Mouse (Mus musculus) lung, embryonic 16.5 days (tissue): ENCODE results near the gene Llgl2. TPM values are rescaled to one million over a fixed set of nuclear protein-coding genes. Genes with fewer than 3 reads are reported as not detected.

Experiments
- ATAC-seq: fragments of 200-750 bp; cut with Nextera tagmentation; 2 replicates; pipeline ENCODE4 v1.8.0; 2017; ENCODE audit warnings: low read depth, mild to moderate bottlenecking, moderate library complexity
- H3K27ac ChIP-seq: fragments of 300-500 bp; sonication (generic); 2 replicates; pipeline ENCODE4 v1.5.1; 2014; ENCODE audit warnings: mild to moderate bottlenecking, control low read depth, low read length
- H3K27me3 ChIP-seq: fragments of 300-500 bp; sonication (generic); 2 replicates; pipeline ENCODE4 v1.6.1; 2014; ENCODE audit warnings: low read depth, low read length, mixed read lengths; ENCODE audit not compliant: control insufficient read depth, insufficient read depth
- H3K36me3 ChIP-seq: fragments of 300-500 bp; sonication (generic); 2 replicates; pipeline ENCODE4 v1.6.1; 2014; ENCODE audit warnings: low read length; ENCODE audit not compliant: control insufficient read depth, insufficient read depth
- H3K4me1 ChIP-seq: fragments of 300-500 bp; sonication (generic); replicated peaks from 2 replicates; pipeline ENCODE4 v1.6.1; 2014; ENCODE audit warnings: low read length, mixed read lengths; ENCODE audit not compliant: control insufficient read depth, insufficient read depth
- H3K4me2 ChIP-seq: fragments of 300-500 bp; sonication (generic); 2 replicates; pipeline ENCODE4 v1.6.1; 2014; ENCODE audit warnings: low read depth, low read length, control low read depth
- H3K4me3 ChIP-seq: fragments of 300-500 bp; sonication (generic); 2 replicates; pipeline ENCODE4 v1.5.1; 2014; ENCODE audit warnings: mild to moderate bottlenecking, low read length, control low read depth
- H3K9ac ChIP-seq: fragments of 300-500 bp; sonication (generic); 2 replicates; pipeline ENCODE4 v1.6.1; 2014; ENCODE audit warnings: low read length, control low read depth
- H3K9me3 ChIP-seq: fragments of 300-500 bp; sonication (generic); 2 replicates; pipeline ENCODE4 v1.6.1; 2016; ENCODE audit warnings: low read length; ENCODE audit not compliant: control insufficient read depth
- WGBS: fragments of 180-500 bp; shearing (Covaris S2); extraction: QIAGEN DNeasy Blood & Tissue Kit; methylation state at CpG from one replicate; pipeline ENCODE4 v1.1.7; 2014; 5-methylcytosine and 5-hydroxymethylcytosine counted together
- microRNA-seq: library from miRNA; unstranded; fragments of <30 nt; microRNA quantifications from one replicate; pipeline ENCODE4, GENCODE M21; 2016
- polyA plus RNA-seq: library from polyadenylated mRNA; unstranded; fragments of >200 nt; fragmentation: Nextera tagmentation; extraction: Ambion mirVana; gene quantifications from 2 replicates; pipeline ENCODE4 v1.2.1, GENCODE M21; 2015

Llgl2 gene
- polyA plus RNA-seq, 1 experiment from 2014 or later = 45.0 TPM

GRCm38 (mm10) chr11:115902177-115902576, 78.3 kb downstream of the Llgl2 start:
- no peak for ATAC-seq
- Histone ChIP-seq H3K4me1 (peaks cover 65% of the 10 kb centered on the region), H3K9me3 (no peaks in the 10 kb centered on the region), H3K4me2 (no peak overlapping the region), H3K27ac (peak overlapping the region; percentile 82), H3K36me3 (no peaks in the 10 kb centered on the region), H3K9ac (no peak overlapping the region), H3K27me3 (no peaks in the 10 kb centered on the region), H3K4me3 (no peak overlapping the region)
- WGBS = 71% methylated on average over 5 of the region's 5 CpGs

- WGBS = 53% methylated on average over 1 of the region's 1 CpGs
- Histone ChIP-seq H3K27ac (peak overlapping the region; percentile 82), H3K9ac (no peak overlapping the region), H3K36me3 (no peaks in the 10 kb centered on the region), H3K4me2 (no peak overlapping the region), H3K4me3 (no peak overlapping the region), H3K27me3 (no peaks in the 10 kb centered on the region), H3K4me1 (peaks cover 65% of the 10 kb centered on the region), H3K9me3 (no peaks in the 10 kb centered on the region)
- no peak for ATAC-seq
Measured at GRCm38 (mm10) chr11:115902831-115903230, 79.0 kb downstream of the Llgl2 start.

- WGBS = 41% methylated on average over 11 of the region's 11 CpGs
Measured at GRCm38 (mm10) chr11:115903384-115904230, 79.8 kb downstream of the Llgl2 start.

GRCm38 (mm10) chr11:115904231-115904955, 80.5 kb downstream of the Llgl2 start:
- Histone ChIP-seq H3K9ac (no peak overlapping the region), H3K36me3 (no peaks in the 10 kb centered on the region), H3K4me1 (peaks cover 65% of the 10 kb centered on the region), H3K4me2 (no peak overlapping the region), H3K27ac (peak overlapping the region; percentile 64), H3K9me3 (no peaks in the 10 kb centered on the region), H3K27me3 (no peaks in the 10 kb centered on the region), H3K4me3 (no peak overlapping the region)
- 59% methylated on average over 8 of the region's 8 CpGs for WGBS
- no peak for ATAC-seq

More at GRCm38 (mm10) chr11:115903384-115904230, 79.8 kb downstream of the Llgl2 start:
- peak; percentile 60 for ATAC-seq
- H3K4me1 ChIP-seq = peaks cover 65% of the 10 kb centered on the region
- H3K4me2 ChIP-seq = no peak overlapping the region
- H3K27ac ChIP-seq = peak overlapping the region; percentile 64
- H3K27me3 ChIP-seq = no peaks in the 10 kb centered on the region
- H3K9ac ChIP-seq = no peak overlapping the region
- no peaks in the 10 kb centered on the region for H3K36me3 ChIP-seq
- H3K4me3 ChIP-seq = no peak overlapping the region
- no peaks in the 10 kb centered on the region for H3K9me3 ChIP-seq

Small RNAs within 50 kb of the gene (microRNA-seq; reads per million reads assigned to microRNA genes)
- gene Mir5621 = not detected

Other genes starting within 250 kb of the Llgl2 start
- 79.3 and 87.6 TPM in 2 replicates for gene Mrps7, start 220.1 kb upstream of the Llgl2 start, polyA plus RNA-seq
- 21.1 and 25.4 TPM in 2 replicates for gene Gga3, start 220.0 kb upstream of the Llgl2 start, polyA plus RNA-seq
- 36.8 and 40.6 TPM in 2 replicates for gene Mif4gd, start 211.1 kb upstream of the Llgl2 start, polyA plus RNA-seq
- gene Slc25a19, start 195.8 kb upstream of the Llgl2 start, polyA plus RNA-seq = 25.0 and 25.4 TPM in 2 replicates
- 81.0 and 82.7 TPM in 2 replicates for gene Grb2, start 115.5 kb upstream of the Llgl2 start, polyA plus RNA-seq
- 28.2 and 29.1 TPM in 2 replicates for gene Tmem94, start 58.6 kb upstream of the Llgl2 start, polyA plus RNA-seq
- gene Caskin2, start 10.4 kb upstream of the Llgl2 start, polyA plus RNA-seq = 21.6 and 22.0 TPM in 2 replicates
- gene Tsen54, start 9.3 kb upstream of the Llgl2 start, polyA plus RNA-seq = 36.9 and 38.1 TPM in 2 replicates
- gene Myo15b, start 34.4 kb downstream of the Llgl2 start, polyA plus RNA-seq = 0.83 and 2.0 TPM in 2 replicates
- gene Smim5, start 75.9 kb downstream of the Llgl2 start, polyA plus RNA-seq = 5.6 and 8.9 TPM in 2 replicates
- gene Smim6, start 88.0 kb downstream of the Llgl2 start, polyA plus RNA-seq = 35.5 and 36.2 TPM in 2 replicates
- 34.3 and 36.8 TPM in 2 replicates for gene Sap30bp, start 109.2 kb downstream of the Llgl2 start, polyA plus RNA-seq
- gene Recql5, start 109.4 kb downstream of the Llgl2 start, polyA plus RNA-seq = 23.6 and 25.7 TPM in 2 replicates
- gene Itgb4, start 150.7 kb downstream of the Llgl2 start, polyA plus RNA-seq = 3.4 and 3.8 TPM in 2 replicates
- gene Galk1, start 188.7 kb downstream of the Llgl2 start, polyA plus RNA-seq = 188 and 190 TPM in 2 replicates
- 1,792 and 1,937 TPM in 2 replicates for gene H3f3b, start 203.9 kb downstream of the Llgl2 start, polyA plus RNA-seq
- 37.9 and 41.3 TPM in 2 replicates for gene Unk, start 206.3 kb downstream of the Llgl2 start, polyA plus RNA-seq